Mouse (Mus musculus): ENCODE data around the gene Ep300.

GRCm38 (mm10) chr15:81661701-81662100 is 76.5 kb downstream of the Ep300 start:
- TF ChIP-seq CTCF (IDR thresholded peaks at IDR 0.05; ENCODE audit: low read depth): no peak
- TF ChIP-seq EP300 (IDR thresholded peaks at IDR 0.05; ENCODE audit: low read depth): no peak

Measured in liver, embryonic 14.5 days (tissue).